Mouse (Mus musculus) erythroblast, embryonic 14.5 days (primary cell): Measurements from ENCODE around the gene Dab1.

Experiments
- GATA1 ChIP-seq: IDR thresholded peaks from 2 replicates; pipeline ENCODE4 v1.6.1; 2012; ENCODE audit warnings: low read length, inconsistent platforms, mixed read lengths
- TAL1 ChIP-seq: IDR thresholded peaks from 3 replicates; pipeline ENCODE4 v1.6.1; 2012; ENCODE audit warnings: low read length, inconsistent platforms, mixed read lengths

- TF ChIP-seq TAL1 (no peak), GATA1 (no peak)
These were observed 81.2 kb downstream of the Dab1 start for GRCm38 (mm10) chr4:103700392-103700791.
